Mouse (Mus musculus) midbrain, postnatal 0 days (tissue): ENCODE measurements at regions not wholly inside any gene's neighbourhood (a gene's known extent, or its start where the extent isn't known, plus 50 kb on each side); places are given as distances from the start of the nearest gene placed in this dataset.

Source experiments
- ATAC-seq: fragments of 200-750 bp; cut with Nextera tagmentation; 2 replicates; pipeline ENCODE4 v1.8.0; 2017; ENCODE audit warnings: moderate number of reproducible peaks, mild to moderate bottlenecking, moderate TSS enrichment, moderate library complexity; ENCODE audit not compliant: low FRiP score
- DNase-seq: peaks from one replicate; pipeline ENCODE4 v3.0.0-alpha.2; 2015; ENCODE audit warnings: low spot score
- H3K27ac ChIP-seq: fragments of 300-500 bp; sonication (generic); 2 replicates; pipeline ENCODE4 v1.5.1; 2014; ENCODE audit warnings: low read depth, mild to moderate bottlenecking, low read length, mixed read lengths
- H3K27me3 ChIP-seq: fragments of 300-500 bp; sonication (generic); 2 replicates; pipeline ENCODE4 v1.6.1; 2014; ENCODE audit warnings: low read length, control low read depth, mixed read lengths; ENCODE audit not compliant: insufficient read depth
- H3K36me3 ChIP-seq: fragments of 300-500 bp; sonication (generic); 2 replicates; pipeline ENCODE4 v1.6.1; 2014; ENCODE audit warnings: low read length, control low read depth, mixed read lengths; ENCODE audit not compliant: insufficient read depth
- H3K4me1 ChIP-seq: fragments of 300-500 bp; sonication (generic); 2 replicates; pipeline ENCODE4 v1.6.1; 2014; ENCODE audit warnings: mild to moderate bottlenecking, control low read depth, antibody characterized with exemption, low read length, mixed read lengths; ENCODE audit not compliant: insufficient read depth
- H3K4me2 ChIP-seq: fragments of 300-500 bp; sonication (generic); 2 replicates; pipeline ENCODE4 v1.6.1; 2014; ENCODE audit warnings: low read depth, mild to moderate bottlenecking, low read length, mixed read lengths; ENCODE audit not compliant: poor library complexity, severe bottlenecking
- H3K4me3 ChIP-seq: fragments of 300-500 bp; sonication (generic); 2 replicates; pipeline ENCODE4 v1.5.1; 2014; ENCODE audit warnings: low read depth, mild to moderate bottlenecking, low read length, moderate library complexity
- H3K9ac ChIP-seq: fragments of 300-500 bp; sonication (generic); replicated peaks from 2 replicates; pipeline ENCODE4 v1.6.1; 2014; ENCODE audit warnings: mild to moderate bottlenecking, low read length, moderate library complexity, mixed read lengths; ENCODE audit not compliant: poor library complexity, severe bottlenecking
- H3K9me3 ChIP-seq: fragments of 300-500 bp; sonication (generic); 2 replicates; pipeline ENCODE4 v1.6.1; 2016; ENCODE audit warnings: low read length, control low read depth
- CTCF ChIP-seq: IDR thresholded peaks from 2 replicates; pipeline ENCODE4 v1.5.1; 2016; ENCODE audit warnings: antibody characterized with exemption, mild to moderate bottlenecking
- WGBS: fragments of 180-500 bp; shearing (Covaris S2); extraction: QIAGEN DNeasy Blood & Tissue Kit; methylation state at CpG from one replicate; pipeline ENCODE4 v1.1.7; 2014; 5-methylcytosine and 5-hydroxymethylcytosine counted together

GRCm38 (mm10) chr9:88181189-88181994 is 145.6 kb upstream of the Nt5e start:
- 84% methylated on average over 9 of the region's 9 CpGs for WGBS
- no peak for ATAC-seq

GRCm38 (mm10) chr9:88207378-88207777 is 119.6 kb upstream of the Nt5e start:
- Histone ChIP-seq H3K4me1 (no peaks in the 10 kb centered on the region), H3K27me3 (no peaks in the 10 kb centered on the region), H3K9ac (no peak overlapping the region), H3K4me3 (no peak overlapping the region), H3K9me3 (no peaks in the 10 kb centered on the region), H3K27ac (no peak overlapping the region), H3K36me3 (no peaks in the 10 kb centered on the region), H3K4me2 (no peak overlapping the region)
- DNase-seq, result no peak
- ATAC-seq, result no peak
- 81% methylated on average over 7 of the region's 7 CpGs for WGBS
- no peak for TF ChIP-seq CTCF

More at GRCm38 (mm10) chr9:88181189-88181994, 145.6 kb upstream of the Nt5e start:
- H3K36me3 ChIP-seq, result no peaks in the 10 kb centered on the region
- no peak for DNase-seq
- no peak overlapping the region for H3K4me3 ChIP-seq
- no peaks in the 10 kb centered on the region for H3K27me3 ChIP-seq
- H3K9ac ChIP-seq, result no peak overlapping the region
- no peak overlapping the region for H3K4me2 ChIP-seq
- H3K27ac ChIP-seq, result no peak overlapping the region
- no peak for TF ChIP-seq CTCF
- H3K4me1 ChIP-seq, result no peaks in the 10 kb centered on the region
- H3K9me3 ChIP-seq, result no peaks in the 10 kb centered on the region

GRCm38 (mm10) chr9:88208022-88208421 is 119.0 kb upstream of the Nt5e start:
- H3K4me1 ChIP-seq, result no peaks in the 10 kb centered on the region
- H3K27ac ChIP-seq, result no peak overlapping the region
- no peaks in the 10 kb centered on the region for H3K27me3 ChIP-seq
- no peak overlapping the region for H3K9ac ChIP-seq
- H3K4me2 ChIP-seq, result no peak overlapping the region
- H3K9me3 ChIP-seq, result no peaks in the 10 kb centered on the region
- TF ChIP-seq CTCF, result no peak
- no peak overlapping the region for H3K4me3 ChIP-seq
- no peaks in the 10 kb centered on the region for H3K36me3 ChIP-seq
- DNase-seq (no peak), ATAC-seq (no peak)

- TF ChIP-seq CTCF, result no peak
- ATAC-seq, result no peak
- 75% methylated on average over 6 of the region's 6 CpGs for WGBS
Measured at GRCm38 (mm10) chr9:88214758-88215157, 112.2 kb upstream of the Nt5e start.

GRCm38 (mm10) chr9:88220360-88220759 is 106.6 kb upstream of the Nt5e start:
- Histone ChIP-seq H3K27me3 (no peaks in the 10 kb centered on the region), H3K9ac (no peak overlapping the region), H3K36me3 (no peaks in the 10 kb centered on the region), H3K4me1 (no peaks in the 10 kb centered on the region), H3K4me3 (no peak overlapping the region), H3K4me2 (no peak overlapping the region), H3K27ac (no peak overlapping the region), H3K9me3 (no peaks in the 10 kb centered on the region)
- DNase-seq (no peak), ATAC-seq (0 out of 2 replicates have a peak, but pooled peaks have one; percentile 15)
- TF ChIP-seq CTCF, result no peak
- WGBS, result 80% methylated on average over 3 of the region's 3 CpGs

More at GRCm38 (mm10) chr9:88214758-88215157, 112.2 kb upstream of the Nt5e start:
- Histone ChIP-seq H3K4me3 (no peak overlapping the region), H3K27ac (no peak overlapping the region), H3K27me3 (no peaks in the 10 kb centered on the region), H3K4me1 (no peaks in the 10 kb centered on the region), H3K36me3 (no peaks in the 10 kb centered on the region), H3K9me3 (no peaks in the 10 kb centered on the region), H3K4me2 (no peak overlapping the region), H3K9ac (no peak overlapping the region)
- DNase-seq, result no peak

GRCm38 (mm10) chr9:88221276-88221675 is 105.7 kb upstream of the Nt5e start:
- Histone ChIP-seq H3K4me2 (no peak overlapping the region), H3K4me3 (no peak overlapping the region), H3K4me1 (no peaks in the 10 kb centered on the region), H3K36me3 (no peaks in the 10 kb centered on the region), H3K9ac (no peak overlapping the region), H3K27me3 (no peaks in the 10 kb centered on the region), H3K27ac (no peak overlapping the region), H3K9me3 (no peaks in the 10 kb centered on the region)
- TF ChIP-seq CTCF, result no peak
- WGBS, result 81% methylated on average over 14 of the region's 14 CpGs
- ATAC-seq (no peak), DNase-seq (no peak)
